Mouse (Mus musculus) neural tube, embryonic 11.5 days (tissue): ENCODE measurements around the gene Ppp1r13b. TPM values are rescaled to one million over a fixed set of nuclear protein-coding genes. Genes with fewer than 3 reads are reported as not detected.

ENCODE experiments used
- ATAC-seq: fragments of 200-750 bp; cut with Nextera tagmentation; 2 replicates; pipeline ENCODE4 v1.8.0; 2017; ENCODE audit warnings: moderate number of reproducible peaks, mild to moderate bottlenecking, moderate TSS enrichment, moderate library complexity; ENCODE audit not compliant: insufficient read depth, low FRiP score, low TSS enrichment
- DNase-seq: peaks from one replicate; pipeline ENCODE4 v3.0.0-alpha.2; 2015; ENCODE audit warnings: low spot score
- H3K27ac ChIP-seq: fragments of 300-500 bp; sonication (generic); 2 replicates; pipeline ENCODE4 v1.5.1; 2014; ENCODE audit warnings: low read depth, mild to moderate bottlenecking, low read length
- H3K27me3 ChIP-seq: fragments of 300-500 bp; sonication (generic); 2 replicates; pipeline ENCODE4 v1.6.1; 2014; ENCODE audit warnings: mild to moderate bottlenecking, low read length, mixed read lengths; ENCODE audit not compliant: control insufficient read depth, insufficient read depth
- H3K36me3 ChIP-seq: fragments of 300-500 bp; sonication (generic); 2 replicates; pipeline ENCODE4 v1.6.1; 2014; ENCODE audit warnings: mild to moderate bottlenecking, low read length, moderate library complexity, mixed read lengths; ENCODE audit not compliant: control insufficient read depth, insufficient read depth
- H3K4me1 ChIP-seq: fragments of 300-500 bp; sonication (generic); 2 replicates; pipeline ENCODE4 v1.6.1; 2014; ENCODE audit warnings: low read length, mixed read lengths; ENCODE audit not compliant: control insufficient read depth, insufficient read depth
- H3K4me2 ChIP-seq: fragments of 300-500 bp; sonication (generic); 2 replicates; pipeline ENCODE4 v1.6.1; 2014; ENCODE audit warnings: low read depth, mild to moderate bottlenecking, moderate library complexity
- H3K4me3 ChIP-seq: fragments of 300-500 bp; sonication (generic); 2 replicates; pipeline ENCODE4 v1.5.1; 2014; ENCODE audit warnings: low read depth, low read length
- H3K9ac ChIP-seq: fragments of 300-500 bp; sonication (generic); 2 replicates; pipeline ENCODE4 v1.6.1; 2014; ENCODE audit warnings: mild to moderate bottlenecking, low read length
- H3K9me3 ChIP-seq: fragments of 300-500 bp; sonication (generic); 2 replicates; pipeline ENCODE4 v1.6.1; 2016; ENCODE audit warnings: low read length; ENCODE audit not compliant: control insufficient read depth
- WGBS: fragments of 180-500 bp; shearing (Covaris S2); extraction: QIAGEN DNeasy Blood & Tissue Kit; methylation state at CpG from one replicate; pipeline ENCODE4 v1.1.7; 2014; 5-methylcytosine and 5-hydroxymethylcytosine counted together
- polyA plus RNA-seq: library from polyadenylated mRNA; unstranded; fragments of >200 nt; fragmentation: Nextera tagmentation; extraction: Ambion mirVana; gene quantifications from 2 replicates; pipeline ENCODE4 v1.2.1, GENCODE M21; 2014

The Ppp1r13b gene
- polyA plus RNA-seq, 1 experiment from 2014 or later, result 10.2 TPM

DNA sequence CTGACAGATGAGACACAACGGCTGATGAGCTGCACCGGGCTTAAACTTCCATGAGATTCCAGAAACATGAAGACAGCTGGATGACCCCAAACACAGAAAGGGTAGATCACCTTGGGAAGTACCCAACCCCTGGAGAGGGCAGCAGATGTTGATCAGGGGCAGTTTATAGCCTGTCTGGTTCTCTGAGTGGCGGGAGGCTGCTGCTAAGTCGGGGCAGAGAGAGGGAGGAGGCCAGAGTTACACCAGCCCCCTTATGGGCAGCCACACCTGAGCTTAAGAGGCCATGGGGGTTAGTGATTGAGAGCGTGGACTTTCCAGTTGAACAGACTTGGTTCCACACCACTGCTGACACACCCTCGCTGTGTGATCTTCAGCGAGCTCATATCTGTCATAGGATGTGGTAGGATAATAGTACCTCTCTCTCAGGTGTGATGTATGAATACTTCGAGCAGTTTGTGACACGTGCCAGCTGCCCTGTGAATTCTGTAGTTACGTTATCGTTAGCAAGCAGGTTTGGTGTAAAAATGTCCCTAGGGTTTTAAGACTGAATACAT, 1.2 kb upstream of the Ppp1r13b start:
- 0 out of 2 replicates have a peak overlapping the region, but pooled peaks have one; percentile 96 for H3K4me2 ChIP-seq
- H3K27me3 ChIP-seq, result peaks cover 20% of the 10 kb centered on the region
- no peak overlapping the region for H3K4me3 ChIP-seq
- peaks cover 6% of the 10 kb centered on the region; the same call in 1 of the 2 replicates for H3K4me1 ChIP-seq
- H3K9ac ChIP-seq, result no peak overlapping the region
- DNase-seq (no peak), ATAC-seq (no peak)
- H3K36me3 ChIP-seq, result no peaks in the 10 kb centered on the region
- WGBS, result 64% methylated on average over 11 of the region's 11 CpGs
- no peaks in the 10 kb centered on the region for H3K9me3 ChIP-seq
- H3K27ac ChIP-seq, result no peak overlapping the region

DNA sequence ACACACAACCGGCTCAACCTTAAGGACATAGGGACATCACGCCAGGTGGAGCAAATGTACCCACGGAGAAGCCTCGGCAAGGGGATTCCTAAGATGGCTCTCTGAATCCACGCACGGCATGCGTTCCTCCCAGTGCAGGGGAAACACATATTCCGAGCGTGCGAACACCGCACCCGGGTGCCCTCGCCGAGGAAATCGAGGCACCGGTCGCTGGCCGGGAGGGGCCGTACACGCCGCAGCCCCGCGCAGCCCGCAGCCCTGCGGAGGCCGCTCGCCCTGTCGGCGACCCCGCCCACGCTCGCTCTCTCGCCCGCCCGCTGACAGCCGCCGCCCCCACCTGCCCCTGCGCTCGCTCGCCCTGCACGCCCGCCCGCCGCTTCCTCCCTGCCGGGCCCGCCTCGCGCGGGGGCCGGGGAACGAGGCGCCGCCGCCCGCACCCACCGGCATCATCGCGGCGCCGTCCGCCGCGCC, 454 bp downstream of the Ppp1r13b start:
- H3K4me1 ChIP-seq, result peaks cover 6% of the 10 kb centered on the region; the same call in 1 of the 2 replicates
- under 1% methylated on average over 22 of the region's 63 CpGs for WGBS
- peaks cover 20% of the 10 kb centered on the region for H3K27me3 ChIP-seq
- peak overlapping the region; percentile 81 for H3K27ac ChIP-seq
- peak overlapping the region; percentile 64 for H3K9ac ChIP-seq
- peak; percentile 59 for ATAC-seq
- H3K9me3 ChIP-seq, result no peaks in the 10 kb centered on the region
- H3K4me3 ChIP-seq, result peak overlapping the region; percentile 74
- DNase-seq, result peak; percentile 44
- no peaks in the 10 kb centered on the region for H3K36me3 ChIP-seq
- H3K4me2 ChIP-seq, result peak overlapping the region; percentile 96

DNA sequence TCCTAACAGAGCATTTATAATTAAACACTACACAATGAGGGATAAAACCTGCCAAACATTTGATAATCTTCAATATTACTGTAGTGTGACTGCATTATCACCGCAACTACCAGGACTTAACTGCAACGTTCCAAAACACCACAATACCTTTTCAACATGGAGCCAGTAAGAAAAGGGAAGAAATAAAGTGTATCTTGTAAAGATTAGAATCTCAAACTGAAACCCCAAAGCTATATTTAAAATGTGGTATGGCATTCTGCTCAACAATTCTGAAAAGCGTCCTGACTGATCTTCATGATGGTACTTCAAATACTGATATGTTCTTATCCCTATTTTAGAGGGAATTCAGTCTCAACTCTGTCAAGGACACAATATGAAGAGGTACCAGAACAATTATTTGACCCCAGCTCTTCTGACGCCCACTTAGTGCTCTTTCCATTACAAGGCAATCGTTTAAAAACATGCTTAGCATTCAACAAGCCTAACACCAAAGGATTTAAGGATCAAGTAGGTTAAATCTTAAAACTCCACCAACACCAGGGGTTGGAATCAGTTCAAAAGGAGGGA, 1.5 kb downstream of the Ppp1r13b start:
- Histone ChIP-seq H3K27ac (no peak overlapping the region), H3K4me2 (peak overlapping the region; percentile 96; the same call in 1 of the 2 replicates), H3K9me3 (no peaks in the 10 kb centered on the region), H3K9ac (no peak overlapping the region), H3K4me1 (peaks cover 6% of the 10 kb centered on the region; the same call in 1 of the 2 replicates), H3K36me3 (no peaks in the 10 kb centered on the region), H3K27me3 (peaks cover 20% of the 10 kb centered on the region), H3K4me3 (peak overlapping the region; percentile 74; the same call in 1 of the 2 replicates)
- WGBS, result 63% methylated on average over 5 of the region's 5 CpGs
- DNase-seq (no peak), ATAC-seq (no peak)

DNA sequence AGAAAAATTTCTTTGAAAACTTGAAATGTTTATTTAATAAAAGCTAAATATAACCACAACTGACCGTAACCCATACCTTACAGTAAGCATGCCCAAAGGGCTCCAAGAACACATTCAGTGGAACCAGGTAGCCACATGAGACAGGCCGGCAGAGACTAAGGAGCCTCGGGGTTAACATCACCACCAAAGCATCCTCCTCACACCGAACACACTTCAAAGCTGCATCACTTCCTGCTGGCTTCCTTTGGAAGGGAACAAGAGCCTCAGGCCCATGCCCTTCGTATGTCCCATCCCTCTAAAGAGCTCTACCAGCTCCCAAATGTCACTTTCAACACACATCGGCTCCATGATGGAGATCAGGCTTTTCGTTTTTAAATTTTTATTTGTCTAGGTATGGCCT, 5.4 kb downstream of the Ppp1r13b start:
- no peaks in the 10 kb centered on the region for H3K4me1 ChIP-seq
- peaks cover 8% of the 10 kb centered on the region for H3K27me3 ChIP-seq
- DNase-seq (no peak), ATAC-seq (no peak)
- no peak overlapping the region for H3K27ac ChIP-seq
- H3K4me3 ChIP-seq, result no peak overlapping the region
- WGBS, result 81% methylated on average over 7 of the region's 7 CpGs
- no peaks in the 10 kb centered on the region for H3K36me3 ChIP-seq
- H3K4me2 ChIP-seq, result no peak overlapping the region
- no peak overlapping the region for H3K9ac ChIP-seq
- no peaks in the 10 kb centered on the region for H3K9me3 ChIP-seq

DNA sequence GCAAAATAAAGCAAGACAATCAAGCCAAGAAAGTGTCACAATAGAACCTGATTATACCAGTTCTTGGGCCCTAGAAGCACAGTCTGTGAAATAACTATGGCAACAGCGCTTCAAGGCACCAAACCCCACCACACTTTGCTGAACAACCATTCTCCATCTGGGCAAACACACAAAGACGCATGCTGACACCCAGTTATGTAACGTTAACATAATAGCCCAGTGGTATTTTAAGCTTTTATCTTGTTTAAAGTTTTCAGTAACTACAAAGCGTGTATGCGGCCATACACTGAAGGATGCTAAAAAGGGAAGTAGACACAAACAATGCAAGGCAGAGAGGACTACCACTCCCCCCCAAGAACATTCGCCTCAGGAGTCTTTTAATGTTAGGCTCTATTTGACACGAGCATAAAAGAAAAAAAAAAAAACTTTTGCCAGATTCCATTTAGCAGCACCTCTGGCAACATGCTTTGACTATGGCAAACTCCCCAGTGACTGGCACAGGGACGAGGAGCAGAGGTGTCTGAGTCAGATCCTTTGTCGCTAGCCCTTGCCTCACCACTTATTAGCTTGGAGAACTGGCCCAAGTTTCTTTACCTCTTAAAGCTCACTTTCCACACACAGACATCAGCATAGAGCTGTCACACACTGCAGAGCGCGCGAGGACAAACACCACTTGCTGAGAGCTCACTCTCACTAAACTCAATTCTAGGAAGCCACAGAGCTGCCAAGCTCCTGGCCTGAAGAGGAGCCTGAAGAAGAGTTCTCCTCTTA, 6.6 kb downstream of the Ppp1r13b start:
- Histone ChIP-seq H3K4me3 (no peak overlapping the region), H3K36me3 (no peaks in the 10 kb centered on the region), H3K9ac (no peak overlapping the region), H3K9me3 (no peaks in the 10 kb centered on the region), H3K4me1 (no peaks in the 10 kb centered on the region), H3K27ac (no peak overlapping the region), H3K4me2 (no peak overlapping the region), H3K27me3 (peaks cover 1% of the 10 kb centered on the region)
- 80% methylated on average over 12 of the region's 12 CpGs for WGBS
- DNase-seq (no peak), ATAC-seq (no peak)

DNA sequence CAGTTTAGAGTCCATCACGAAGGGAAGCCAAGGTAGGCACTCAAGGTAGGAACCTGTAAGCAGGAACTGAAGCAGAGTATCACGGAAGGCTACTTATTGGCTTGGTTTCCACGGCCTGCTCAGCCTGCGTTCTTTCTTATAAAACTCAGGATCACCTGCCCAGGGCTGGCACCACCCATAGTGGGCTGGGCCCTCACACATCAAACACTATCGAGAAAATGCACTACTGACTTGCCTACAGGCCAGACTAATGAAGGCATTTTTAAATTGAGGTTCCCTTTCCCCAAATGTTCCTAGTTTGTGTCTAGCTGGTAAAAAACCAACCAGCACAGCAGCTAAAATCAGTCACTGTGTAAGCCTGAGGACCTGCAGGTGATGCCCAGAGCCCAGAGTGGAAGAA, 8.3 kb downstream of the Ppp1r13b start:
- no peaks in the 10 kb centered on the region for H3K36me3 ChIP-seq
- H3K4me2 ChIP-seq, result no peak overlapping the region
- no peaks in the 10 kb centered on the region for H3K4me1 ChIP-seq
- no peak overlapping the region for H3K9ac ChIP-seq
- DNase-seq (no peak), ATAC-seq (no peak)
- H3K9me3 ChIP-seq, result no peaks in the 10 kb centered on the region
- no peaks in the 10 kb centered on the region for H3K27me3 ChIP-seq
- 75% methylated on average over 5 of the region's 5 CpGs for WGBS
- H3K27ac ChIP-seq, result no peak overlapping the region
- no peak overlapping the region for H3K4me3 ChIP-seq

DNA sequence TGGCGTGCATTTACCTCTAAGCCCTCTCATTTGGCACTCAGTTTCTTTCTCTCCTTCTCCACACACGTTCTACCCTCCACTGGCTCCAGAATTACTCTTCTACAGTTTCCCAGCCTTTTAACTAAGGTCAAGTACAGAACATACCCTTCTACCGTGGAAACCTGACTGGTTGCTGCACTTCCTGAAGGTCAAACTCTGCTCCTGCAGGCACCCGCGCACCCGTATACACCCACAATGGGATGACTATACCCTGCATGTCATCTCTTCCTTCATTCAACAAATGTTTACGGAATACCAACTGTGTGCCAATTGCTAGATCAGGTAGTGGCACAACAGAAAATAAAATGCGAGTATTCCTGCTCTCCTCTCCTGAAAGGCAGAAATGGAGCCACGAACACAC, 9.2 kb downstream of the Ppp1r13b start:
- ATAC-seq, result no peak

DNA sequence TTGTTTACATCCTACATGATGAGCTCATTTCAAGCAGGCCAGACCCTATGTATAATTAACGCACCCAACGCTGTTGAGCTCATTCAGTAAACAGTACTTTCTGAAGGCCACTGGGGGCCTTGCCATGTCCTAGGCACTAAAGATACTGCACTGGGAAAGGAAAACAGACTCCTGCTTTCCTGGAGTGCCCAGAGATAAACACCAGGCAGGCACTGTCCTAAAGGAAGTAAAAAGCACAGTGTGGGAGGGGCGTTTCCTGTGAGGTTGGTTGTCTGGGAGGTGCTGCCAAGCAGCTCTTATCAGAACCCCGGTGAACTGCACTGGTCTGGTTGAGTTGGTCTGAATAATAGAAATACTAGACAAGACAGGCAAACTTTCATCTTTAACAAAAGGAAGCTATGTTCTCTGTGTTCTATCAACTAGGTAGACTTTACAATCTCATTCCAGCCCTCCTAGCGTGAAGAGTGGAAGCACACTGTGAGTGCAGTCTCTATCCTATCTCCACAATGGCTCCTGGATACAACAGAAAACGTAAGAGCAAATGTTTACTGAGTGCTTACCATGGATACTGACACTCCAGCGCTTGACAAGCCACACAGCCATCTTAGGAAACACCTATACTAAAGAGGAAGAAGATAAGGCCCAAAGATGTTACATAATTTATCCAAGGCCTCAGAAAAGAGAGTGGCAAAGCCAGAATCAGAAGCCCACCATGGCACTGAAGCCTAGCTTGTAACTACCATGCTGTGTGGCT, 10.8 kb downstream of the Ppp1r13b start:
- H3K4me3 ChIP-seq, result no peak overlapping the region
- WGBS, result 72% methylated on average over 7 of the region's 7 CpGs
- no peak overlapping the region for H3K27ac ChIP-seq
- H3K36me3 ChIP-seq, result no peaks in the 10 kb centered on the region
- no peaks in the 10 kb centered on the region for H3K4me1 ChIP-seq
- DNase-seq (no peak), ATAC-seq (no peak)
- H3K9ac ChIP-seq, result no peak overlapping the region
- H3K4me2 ChIP-seq, result no peak overlapping the region
- no peaks in the 10 kb centered on the region for H3K9me3 ChIP-seq
- no peaks in the 10 kb centered on the region for H3K27me3 ChIP-seq

More for the DNA sequence above, 9.2 kb downstream of the Ppp1r13b start:
- WGBS, result 83% methylated on average over 9 of the region's 9 CpGs
- Histone ChIP-seq H3K9ac (no peak overlapping the region), H3K4me2 (no peak overlapping the region), H3K27me3 (no peaks in the 10 kb centered on the region), H3K27ac (no peak overlapping the region), H3K4me1 (no peaks in the 10 kb centered on the region), H3K36me3 (no peaks in the 10 kb centered on the region), H3K9me3 (no peaks in the 10 kb centered on the region), H3K4me3 (no peak overlapping the region)
- no peak for DNase-seq
